Mouse (Mus musculus) neural tube, embryonic 11.5 days (tissue): ENCODE measurements around the gene Dysf. TPM values are rescaled to one million over a fixed set of nuclear protein-coding genes. Genes with fewer than 3 reads are reported as not detected.

Experiments used
- ATAC-seq: fragments of 200-750 bp; cut with Nextera tagmentation; 2 replicates; pipeline ENCODE4 v1.8.0; 2017; ENCODE audit warnings: moderate number of reproducible peaks, mild to moderate bottlenecking, moderate TSS enrichment, moderate library complexity; ENCODE audit not compliant: insufficient read depth, low FRiP score, low TSS enrichment
- DNase-seq: peaks from one replicate; pipeline ENCODE4 v3.0.0-alpha.2; 2015; ENCODE audit warnings: low spot score
- H3K27ac ChIP-seq: fragments of 300-500 bp; sonication (generic); 2 replicates; pipeline ENCODE4 v1.5.1; 2014; ENCODE audit warnings: low read depth, mild to moderate bottlenecking, low read length
- H3K27me3 ChIP-seq: fragments of 300-500 bp; sonication (generic); 2 replicates; pipeline ENCODE4 v1.6.1; 2014; ENCODE audit warnings: mild to moderate bottlenecking, low read length, mixed read lengths; ENCODE audit not compliant: control insufficient read depth, insufficient read depth
- H3K36me3 ChIP-seq: fragments of 300-500 bp; sonication (generic); 2 replicates; pipeline ENCODE4 v1.6.1; 2014; ENCODE audit warnings: mild to moderate bottlenecking, low read length, moderate library complexity, mixed read lengths; ENCODE audit not compliant: control insufficient read depth, insufficient read depth
- H3K4me1 ChIP-seq: fragments of 300-500 bp; sonication (generic); 2 replicates; pipeline ENCODE4 v1.6.1; 2014; ENCODE audit warnings: low read length, mixed read lengths; ENCODE audit not compliant: control insufficient read depth, insufficient read depth
- H3K4me2 ChIP-seq: fragments of 300-500 bp; sonication (generic); 2 replicates; pipeline ENCODE4 v1.6.1; 2014; ENCODE audit warnings: low read depth, mild to moderate bottlenecking, moderate library complexity
- H3K4me3 ChIP-seq: fragments of 300-500 bp; sonication (generic); 2 replicates; pipeline ENCODE4 v1.5.1; 2014; ENCODE audit warnings: low read depth, low read length
- H3K9ac ChIP-seq: fragments of 300-500 bp; sonication (generic); 2 replicates; pipeline ENCODE4 v1.6.1; 2014; ENCODE audit warnings: mild to moderate bottlenecking, low read length
- H3K9me3 ChIP-seq: fragments of 300-500 bp; sonication (generic); 2 replicates; pipeline ENCODE4 v1.6.1; 2016; ENCODE audit warnings: low read length; ENCODE audit not compliant: control insufficient read depth
- WGBS: fragments of 180-500 bp; shearing (Covaris S2); extraction: QIAGEN DNeasy Blood & Tissue Kit; methylation state at CpG from one replicate; pipeline ENCODE4 v1.1.7; 2014; 5-methylcytosine and 5-hydroxymethylcytosine counted together
- polyA plus RNA-seq: library from polyadenylated mRNA; unstranded; fragments of >200 nt; fragmentation: Nextera tagmentation; extraction: Ambion mirVana; gene quantifications from 2 replicates; pipeline ENCODE4 v1.2.1, GENCODE M21; 2014

Dysf gene
- polyA plus RNA-seq = 6.3 and 6.7 TPM in 2 replicates

- WGBS = under 1% methylated on average over 41 of the region's 41 CpGs
- Histone ChIP-seq H3K27ac (no peak within 1 kb of the TSS), H3K4me3 (peak within 1 kb of the TSS; percentile 32), H3K4me1 (peaks cover 25% of the 10 kb centered on the region), H3K9me3 (no peaks in the 10 kb centered on the region), H3K27me3 (0 out of 2 replicates have a peak, but pooled peaks cover 3% of the 10 kb centered on the region), H3K4me2 (peak within 1 kb of the TSS; percentile 71), H3K36me3 (no peaks in the 10 kb centered on the region), H3K9ac (peak within 1 kb of the TSS; percentile 35)
- DNase-seq (peak; percentile 61), ATAC-seq (no peak)
These were observed at the start of gene Dysf for GRCm38 (mm10) chr6:84008363-84009171. Gene Dysf (plus strand): TSS chr6:84008590.

- Histone ChIP-seq H3K4me1 (no peaks in the 10 kb centered on the region), H3K27ac (no peak overlapping the region), H3K4me3 (no peak overlapping the region), H3K36me3 (no peaks in the 10 kb centered on the region), H3K27me3 (no peaks in the 10 kb centered on the region), H3K9me3 (no peaks in the 10 kb centered on the region), H3K4me2 (no peak overlapping the region), H3K9ac (no peak overlapping the region)
- ATAC-seq (no peak), DNase-seq (no peak)
- WGBS = 95% methylated on average over 5 of the region's 5 CpGs
These were observed 20.7 kb upstream of the Dysf start for GRCm38 (mm10) chr6:83987642-83988041.

GRCm38 (mm10) chr6:84002716-84003115 lies 5.7 kb upstream of the Dysf start:
- no peak overlapping the region for H3K4me3 ChIP-seq
- no peaks in the 10 kb centered on the region for H3K4me1 ChIP-seq
- H3K27ac ChIP-seq = no peak overlapping the region
- DNase-seq (no peak), ATAC-seq (no peak)
- H3K9me3 ChIP-seq = no peaks in the 10 kb centered on the region
- H3K36me3 ChIP-seq = peaks cover 3% of the 10 kb centered on the region; the same call in 1 of the 2 replicates
- no peak overlapping the region for H3K9ac ChIP-seq
- H3K4me2 ChIP-seq = no peak overlapping the region
- H3K27me3 ChIP-seq = no peaks in the 10 kb centered on the region
- 64% methylated on average over 1 of the region's 1 CpGs for WGBS

- ATAC-seq = no peak
- Histone ChIP-seq H3K27me3 (0 out of 2 replicates have a peak, but pooled peaks cover 3% of the 10 kb centered on the region), H3K4me2 (no peak overlapping the region), H3K4me3 (no peak overlapping the region), H3K9ac (no peak overlapping the region), H3K36me3 (no peaks in the 10 kb centered on the region), H3K9me3 (no peaks in the 10 kb centered on the region), H3K4me1 (peaks cover 8% of the 10 kb centered on the region), H3K27ac (no peak overlapping the region)
- DNase-seq = no peak
- WGBS = 82% methylated on average over 4 of the region's 4 CpGs
These were observed 4.1 kb upstream of the Dysf start for GRCm38 (mm10) chr6:84004295-84004694.

GRCm38 (mm10) chr6:84009172-84009872 lies 932 bp downstream of the Dysf start:
- Histone ChIP-seq H3K27me3 (0 out of 2 replicates have a peak, but pooled peaks cover 3% of the 10 kb centered on the region), H3K36me3 (no peaks in the 10 kb centered on the region), H3K4me3 (peak overlapping the region; percentile 32; the same call in 1 of the 2 replicates), H3K4me1 (peaks cover 25% of the 10 kb centered on the region), H3K27ac (0 out of 2 replicates have a peak overlapping the region, but pooled peaks have one; percentile 63), H3K9ac (no peak overlapping the region), H3K4me2 (peak overlapping the region; percentile 71), H3K9me3 (no peaks in the 10 kb centered on the region)
- ATAC-seq = no peak
- WGBS = 22% methylated on average over 8 of the region's 8 CpGs
- no peak for DNase-seq

- Histone ChIP-seq H3K4me3 (no peak overlapping the region), H3K27me3 (0 out of 2 replicates have a peak, but pooled peaks cover 3% of the 10 kb centered on the region), H3K9me3 (no peaks in the 10 kb centered on the region), H3K4me2 (peak overlapping the region; percentile 3; the same call in 1 of the 2 replicates), H3K36me3 (no peaks in the 10 kb centered on the region), H3K9ac (no peak overlapping the region), H3K4me1 (peaks cover 25% of the 10 kb centered on the region), H3K27ac (peak overlapping the region; percentile 63; the same call in 1 of the 2 replicates)
- DNase-seq = peak; percentile 48
- ATAC-seq = no peak; the same call in 1 of the 2 replicates
- 13% methylated on average over 4 of the region's 4 CpGs for WGBS
These were observed 1.5 kb downstream of the Dysf start for GRCm38 (mm10) chr6:84009915-84010302.

GRCm38 (mm10) chr6:84010303-84011225 lies 2.2 kb downstream of the Dysf start:
- Histone ChIP-seq H3K4me3 (no peak overlapping the region), H3K9me3 (no peaks in the 10 kb centered on the region), H3K36me3 (no peaks in the 10 kb centered on the region), H3K4me2 (peak overlapping the region; percentile 3; the same call in 1 of the 2 replicates), H3K27me3 (0 out of 2 replicates have a peak, but pooled peaks cover 3% of the 10 kb centered on the region), H3K4me1 (peaks cover 25% of the 10 kb centered on the region), H3K9ac (no peak overlapping the region), H3K27ac (peak overlapping the region; percentile 63)
- WGBS = 35% methylated on average over 8 of the region's 8 CpGs
- DNase-seq (no peak), ATAC-seq (peak; percentile 65)
